In genomic region chr8:115981426-115981825, GRCm38 (mm10) we compare ENCODE assay signal across 30 mouse cellular contexts.
DNase-seq lines count a peak whose midpoint lies in the region; ATAC-seq and TF ChIP-seq lines count a peak whose summit lies in the region.
"Had no signal": no experiment of that assay in that cellular context is flagged by ENCODE, and none has a peak within 500 bp of the region (broad histone marks: within the 10 kb centered on the region; RNA-seq: fewer than 3 reads in every experiment).

No protein-coding gene starts in this region.

- ATAC-seq in liver, postnatal 0 days: no peak
- no peak for ATAC-seq in kidney, embryonic 15.5 days (replicated peaks; ENCODE audit: low FRiP score)
- no peak for ATAC-seq in erythroblast, adult 5-6 weeks (replicated peaks; ENCODE audit: low FRiP score, poor library complexity, severe bottlenecking)
- ATAC-seq: forebrain, embryonic 16.5 days; midbrain, embryonic 16.5 days; Patski had no signal

- H3K36me3 ChIP-seq in liver, adult 2 months (ENCODE audit: control insufficient read depth, insufficient read depth, low read length): no peaks in the 10 kb centered on the region
- H3K36me3 ChIP-seq in liver, postnatal 0 days (replicated peaks; ENCODE audit: insufficient read depth, low read length): no peaks in the 10 kb centered on the region
- no peaks in the 10 kb centered on the region for H3K36me3 ChIP-seq in kidney, embryonic 15.5 days
- H3K36me3 ChIP-seq: embryonic facial prominence, embryonic 13.5 days; heart, embryonic 13.5 days; hindbrain, embryonic 10.5 days; hindbrain, embryonic 15.5 days; limb, embryonic 15.5 days; neural tube, embryonic 12.5 days had no signal

- H3K4me3 ChIP-seq in liver, adult 2 months (ENCODE audit: insufficient read depth, low read depth, low read length): no peak overlapping the region
- no peak overlapping the region for H3K4me3 ChIP-seq in liver, postnatal 0 days (ENCODE audit: low read depth, low read length)
- H3K4me3 ChIP-seq in kidney, embryonic 15.5 days (replicated peaks): no peak overlapping the region
- H3K4me3 ChIP-seq: embryonic facial prominence, embryonic 13.5 days; erythroblast, embryonic 14.5 days; heart, embryonic 13.5 days; hindbrain, embryonic 10.5 days; hindbrain, embryonic 15.5 days; layer of hippocampus, adult 2 months; limb, embryonic 15.5 days; neural tube, embryonic 12.5 days had no signal

- no peak for TF ChIP-seq POLR2A in liver, adult 2 months (IDR thresholded peaks at IDR 0.05; ENCODE audit: extremely low read depth, insufficient read depth, low read length)

- H3K9me3 ChIP-seq in liver, postnatal 0 days (ENCODE audit: low read length): no peaks in the 10 kb centered on the region
- no peaks in the 10 kb centered on the region for H3K9me3 ChIP-seq in kidney, embryonic 15.5 days (replicated peaks)
- H3K9me3 ChIP-seq: embryonic facial prominence, embryonic 13.5 days; heart, embryonic 13.5 days; hindbrain, embryonic 10.5 days; hindbrain, embryonic 15.5 days; limb, embryonic 15.5 days; neural tube, embryonic 12.5 days had no signal

- no peaks in the 10 kb centered on the region for H3K79me2 ChIP-seq in liver, adult 2 months (ENCODE audit: control insufficient read depth, insufficient read depth, low read length)

- H3K4me1 ChIP-seq in liver, adult 2 months (ENCODE audit: control insufficient read depth, insufficient read depth, low read length): peaks cover 10% of the 10 kb centered on the region
- no peaks in the 10 kb centered on the region for H3K4me1 ChIP-seq in liver, postnatal 0 days (ENCODE audit: insufficient read depth)
- no peaks in the 10 kb centered on the region for H3K4me1 ChIP-seq in kidney, embryonic 15.5 days
- H3K4me1 ChIP-seq: embryonic facial prominence, embryonic 13.5 days; hindbrain, embryonic 10.5 days; hindbrain, embryonic 15.5 days; neural tube, embryonic 12.5 days had no signal

- H3K27me3 ChIP-seq in liver, adult 2 months (ENCODE audit: control insufficient read depth, insufficient read depth, low read length): no peaks in the 10 kb centered on the region
- no peaks in the 10 kb centered on the region for H3K27me3 ChIP-seq in liver, postnatal 0 days (ENCODE audit: insufficient read depth, low read length)
- no peaks in the 10 kb centered on the region for H3K27me3 ChIP-seq in kidney, embryonic 15.5 days
- H3K27me3 ChIP-seq: embryonic facial prominence, embryonic 13.5 days; hindbrain, embryonic 15.5 days; limb, embryonic 15.5 days; neural tube, embryonic 12.5 days had no signal

- peak; percentile 33 for DNase-seq in liver, adult 2 months (ENCODE audit: extremely low read depth, low read depth, low spot score)
- no peak for DNase-seq in liver, postnatal 0 days
- DNase-seq in kidney, postnatal 25 days: peak; percentile 53 to 67
- DNase-seq in thymus, adult 18-20 months: no peak
- no peak for DNase-seq in embryo, embryonic 10.5 days (ENCODE audit: low spot score)
- DNase-seq: adrenal gland, postnatal 14 days; cerebellum, adult 11 months; cerebellum, adult 9-10 months; heart, postnatal 10 days; left cerebral cortex, postnatal 4 days; lung, embryonic 14.5 days; lung, postnatal 14 days; right cerebral cortex, postnatal 4 days; thymus, adult 2 months; thymus, postnatal 36 days had no signal

- 77% methylated on average over 7 of the region's 7 CpGs for WGBS in liver, adult 2 months
- WGBS in liver, postnatal 0 days (ENCODE audit: insufficient replicate concordance): 75% methylated on average over 7 of the region's 7 CpGs
- 81% methylated on average over 7 of the region's 7 CpGs for WGBS in kidney, embryonic 15.5 days

- no peak overlapping the region for H3K9ac ChIP-seq in liver, adult 2 months (ENCODE audit: low read depth, low read length)
- H3K9ac ChIP-seq in liver, postnatal 0 days (replicated peaks): no peak overlapping the region
- H3K9ac ChIP-seq in kidney, embryonic 15.5 days: no peak overlapping the region
- H3K9ac ChIP-seq: embryonic facial prominence, embryonic 13.5 days; heart, embryonic 13.5 days; hindbrain, embryonic 15.5 days; limb, embryonic 15.5 days; liver, embryonic 14.5 days; lung, embryonic 14.5 days; neural tube, embryonic 12.5 days had no signal

- TF ChIP-seq EP300 in liver, postnatal 0 days (IDR thresholded peaks at IDR 0.05; ENCODE audit: low read depth): no peak

- no peak overlapping the region for H3K4me2 ChIP-seq in liver, postnatal 0 days (ENCODE audit: low read depth, low read length)
- H3K4me2 ChIP-seq in kidney, embryonic 15.5 days: no peak overlapping the region
- H3K4me2 ChIP-seq: embryonic facial prominence, embryonic 13.5 days; heart, embryonic 13.5 days; hindbrain, embryonic 15.5 days; limb, embryonic 15.5 days; lung, embryonic 14.5 days; neural tube, embryonic 12.5 days had no signal

- no peak overlapping the region for H3K27ac ChIP-seq in liver, adult 2 months (replicated peaks; ENCODE audit: insufficient read depth, low read depth, low read length)
- no peak overlapping the region for H3K27ac ChIP-seq in liver, postnatal 0 days (ENCODE audit: low read depth)
- H3K27ac ChIP-seq in kidney, embryonic 15.5 days: 0 out of 2 replicates have a peak overlapping the region, but pooled peaks have one; percentile 24
- H3K27ac ChIP-seq: embryonic facial prominence, embryonic 13.5 days; heart, embryonic 13.5 days; hindbrain, embryonic 10.5 days; hindbrain, embryonic 15.5 days; layer of hippocampus, adult 2 months; limb, embryonic 15.5 days; liver, embryonic 14.5 days; neural tube, embryonic 12.5 days; stomach, postnatal 0 days had no signal

- TF ChIP-seq CTCF in liver, adult 2 months (IDR thresholded peaks at IDR 0.05; ENCODE audit: low read depth, low read length): no peak
- TF ChIP-seq CTCF in liver, postnatal 0 days (IDR thresholded peaks at IDR 0.05; ENCODE audit: low read depth): no peak

Comparison
In these comparisons a context has a peak if more than half of its experiments do, and no peak if none do; other contexts are left out.
1. DNase-seq: peak in liver, adult 2 months (single experiment) and kidney, postnatal 25 days (2 of 2); none in liver, postnatal 0 days (single experiment), thymus, adult 18-20 months (0 of 2) and embryo, embryonic 10.5 days (single experiment).